Mouse (Mus musculus): Measurements from ENCODE around the gene Tpx2. TPM values are rescaled to one million over a fixed set of nuclear protein-coding genes. Genes with fewer than 3 reads are reported as not detected.

Tpx2 gene
- total RNA-seq (2014; fragmentation: Nextera tagmentation) (257 and 315 TPM in 2 replicates), total RNA-seq (2017) (119 and 142 TPM in 2 replicates), polyA plus RNA-seq (2012) (11.7 and 16.7 TPM in 2 replicates)

- Histone ChIP-seq H3K36me3 (replicated peaks) (peaks cover 27% of the 10 kb centered on the region), H3K27me3 (ENCODE audit: insufficient read depth, low read length) (no peaks in the 10 kb centered on the region), H3K9me3 (replicated peaks) (no peaks in the 10 kb centered on the region), H3K4me3 (ENCODE audit: low read depth, low read length) (peak within 1 kb of the TSS; percentile 92), H3K4me1 (ENCODE audit: insufficient read depth, low read depth, low read length) (peaks cover 28% of the 10 kb centered on the region)
- DNase-seq (ENCODE audit: low spot score) = peak; percentile 86
- TF ChIP-seq GATA2 (IDR thresholded peaks at IDR 0.05; ENCODE audit: borderline replicate concordance, low read depth, low read length) (no peak), POLR2AphosphoS5 (IDR thresholded peaks at IDR 0.05; ENCODE audit: insufficient replicate concordance, low read depth, low read length) (no peak), GATA1 (IDR thresholded peaks at IDR 0.05; ENCODE audit: borderline replicate concordance, low read length) (no peak), TAL1 (conservative IDR thresholded peaks at IDR 0.05; ENCODE audit: low read depth, low read length) (no peak), CTCF (IDR thresholded peaks at IDR 0.05; ENCODE audit: low read depth, low read length) (no peak)
- peak; percentile 98 for ATAC-seq (ENCODE audit: extremely low read depth, insufficient number of reproducible peaks, low FRiP score, poor library complexity, severe bottlenecking)
These were observed at the start of gene Tpx2 for GRCm38 (mm10) chr2:152847815-152848302. Gene Tpx2 (plus strand): TSS chr2:152847964.

GRCm38 (mm10) chr2:152799954-152800761 lies 47.6 kb upstream of the Tpx2 start:
- H3K4me3 ChIP-seq (ENCODE audit: low read depth, low read length) = no peak overlapping the region
- ATAC-seq (ENCODE audit: extremely low read depth, insufficient number of reproducible peaks, low FRiP score, poor library complexity, severe bottlenecking) (no peak), DNase-seq (ENCODE audit: low spot score) (no peak)
- no peaks in the 10 kb centered on the region for H3K27me3 ChIP-seq (ENCODE audit: insufficient read depth, low read length)
- H3K4me1 ChIP-seq (ENCODE audit: insufficient read depth, low read depth, low read length) = peaks cover 43% of the 10 kb centered on the region
- H3K9me3 ChIP-seq (replicated peaks) = no peaks in the 10 kb centered on the region
- peaks cover 37% of the 10 kb centered on the region for H3K36me3 ChIP-seq (replicated peaks)
- TF ChIP-seq TAL1 (conservative IDR thresholded peaks at IDR 0.05; ENCODE audit: low read depth, low read length) = no peak
- TF ChIP-seq GATA2 (IDR thresholded peaks at IDR 0.05; ENCODE audit: borderline replicate concordance, low read depth, low read length) = no peak
- TF ChIP-seq CTCF (IDR thresholded peaks at IDR 0.05; ENCODE audit: low read depth, low read length) = no peak
- no peak for TF ChIP-seq POLR2AphosphoS5 (IDR thresholded peaks at IDR 0.05; ENCODE audit: insufficient replicate concordance, low read depth, low read length)
- TF ChIP-seq GATA1 (IDR thresholded peaks at IDR 0.05; ENCODE audit: borderline replicate concordance, low read length) = no peak

GRCm38 (mm10) chr2:152800762-152801113 lies 47.0 kb upstream of the Tpx2 start:
- Histone ChIP-seq H3K9me3 (replicated peaks) (no peaks in the 10 kb centered on the region), H3K4me1 (ENCODE audit: insufficient read depth, low read depth, low read length) (peaks cover 43% of the 10 kb centered on the region), H3K27me3 (ENCODE audit: insufficient read depth, low read length) (no peaks in the 10 kb centered on the region), H3K36me3 (replicated peaks) (peaks cover 40% of the 10 kb centered on the region), H3K4me3 (ENCODE audit: low read depth, low read length) (no peak overlapping the region)
- no peak for TF ChIP-seq POLR2AphosphoS5 (IDR thresholded peaks at IDR 0.05; ENCODE audit: insufficient replicate concordance, low read depth, low read length)
- TF ChIP-seq GATA2 (IDR thresholded peaks at IDR 0.05; ENCODE audit: borderline replicate concordance, low read depth, low read length) = no peak
- DNase-seq (ENCODE audit: low spot score) = no peak
- ATAC-seq (ENCODE audit: extremely low read depth, insufficient number of reproducible peaks, low FRiP score, poor library complexity, severe bottlenecking) = no peak

GRCm38 (mm10) chr2:152802303-152802702 lies 45.5 kb upstream of the Tpx2 start:
- Histone ChIP-seq H3K4me1 (ENCODE audit: insufficient read depth, low read depth, low read length) (peaks cover 49% of the 10 kb centered on the region), H3K27me3 (ENCODE audit: insufficient read depth, low read length) (no peaks in the 10 kb centered on the region), H3K4me3 (ENCODE audit: low read depth, low read length) (no peak overlapping the region), H3K36me3 (replicated peaks) (peaks cover 51% of the 10 kb centered on the region), H3K9me3 (replicated peaks) (no peaks in the 10 kb centered on the region)
- no peak for TF ChIP-seq CTCF (IDR thresholded peaks at IDR 0.05; ENCODE audit: low read depth, low read length)
- no peak for TF ChIP-seq GATA2 (IDR thresholded peaks at IDR 0.05; ENCODE audit: borderline replicate concordance, low read depth, low read length)
- TF ChIP-seq GATA1 (IDR thresholded peaks at IDR 0.05; ENCODE audit: borderline replicate concordance, low read length) = no peak
- no peak for TF ChIP-seq POLR2AphosphoS5 (IDR thresholded peaks at IDR 0.05; ENCODE audit: insufficient replicate concordance, low read depth, low read length)
- no peak for TF ChIP-seq TAL1 (conservative IDR thresholded peaks at IDR 0.05; ENCODE audit: low read depth, low read length)
- ATAC-seq (ENCODE audit: extremely low read depth, insufficient number of reproducible peaks, low FRiP score, poor library complexity, severe bottlenecking) (no peak), DNase-seq (ENCODE audit: low spot score) (no peak)

- Histone ChIP-seq H3K4me3 (ENCODE audit: low read depth, low read length) (no peak overlapping the region), H3K27me3 (ENCODE audit: insufficient read depth, low read length) (no peaks in the 10 kb centered on the region), H3K36me3 (replicated peaks) (peaks cover 45% of the 10 kb centered on the region), H3K9me3 (replicated peaks) (no peaks in the 10 kb centered on the region), H3K4me1 (ENCODE audit: insufficient read depth, low read depth, low read length) (peaks cover 44% of the 10 kb centered on the region)
- TF ChIP-seq CTCF (IDR thresholded peaks at IDR 0.05; ENCODE audit: low read depth, low read length) (no peak), TAL1 (conservative IDR thresholded peaks at IDR 0.05; ENCODE audit: low read depth, low read length) (no peak), POLR2AphosphoS5 (IDR thresholded peaks at IDR 0.05; ENCODE audit: insufficient replicate concordance, low read depth, low read length) (no peak), GATA2 (IDR thresholded peaks at IDR 0.05; ENCODE audit: borderline replicate concordance, low read depth, low read length) (no peak), GATA1 (IDR thresholded peaks at IDR 0.05; ENCODE audit: borderline replicate concordance, low read length) (no peak)
- ATAC-seq (ENCODE audit: extremely low read depth, insufficient number of reproducible peaks, low FRiP score, poor library complexity, severe bottlenecking) (no peak), DNase-seq (ENCODE audit: low spot score) (no peak)
These were observed 44.7 kb upstream of the Tpx2 start for GRCm38 (mm10) chr2:152803081-152803480.

GRCm38 (mm10) chr2:152804408-152805110 lies 43.2 kb upstream of the Tpx2 start:
- peak overlapping the region; percentile 60; the same call in 1 of the 2 replicates for H3K4me3 ChIP-seq (ENCODE audit: low read depth, low read length)
- DNase-seq (ENCODE audit: low spot score) (peak; percentile 41), ATAC-seq (ENCODE audit: extremely low read depth, insufficient number of reproducible peaks, low FRiP score, poor library complexity, severe bottlenecking) (peak; percentile 26)

More at GRCm38 (mm10) chr2:152804408-152805110, 43.2 kb upstream of the Tpx2 start:
- no peaks in the 10 kb centered on the region for H3K27me3 ChIP-seq (ENCODE audit: insufficient read depth, low read length)
- H3K9me3 ChIP-seq (replicated peaks) = no peaks in the 10 kb centered on the region
- H3K36me3 ChIP-seq (replicated peaks) = peaks cover 46% of the 10 kb centered on the region
- TF ChIP-seq CTCF (IDR thresholded peaks at IDR 0.05; ENCODE audit: low read depth, low read length) = no peak
- no peak for TF ChIP-seq GATA2 (IDR thresholded peaks at IDR 0.05; ENCODE audit: borderline replicate concordance, low read depth, low read length)
- no peak for TF ChIP-seq POLR2AphosphoS5 (IDR thresholded peaks at IDR 0.05; ENCODE audit: insufficient replicate concordance, low read depth, low read length)
- no peak for TF ChIP-seq GATA1 (IDR thresholded peaks at IDR 0.05; ENCODE audit: borderline replicate concordance, low read length)
- no peak for TF ChIP-seq TAL1 (conservative IDR thresholded peaks at IDR 0.05; ENCODE audit: low read depth, low read length)
- peaks cover 54% of the 10 kb centered on the region for H3K4me1 ChIP-seq (ENCODE audit: insufficient read depth, low read depth, low read length)
